Mouse (Mus musculus) heart, adult 2 months (tissue): ENCODE measurements around the gene Gata5.

Experiments
- CTCF ChIP-seq: fragments of 200-600 bp; IDR thresholded peaks from 2 replicates; pipeline ENCODE4 v1.8.1; 2022; ENCODE audit warnings: antibody characterized with exemption, mild to moderate bottlenecking, moderate library complexity
- EP300 ChIP-seq: fragments of 200-500 bp; IDR thresholded peaks from 2 replicates; pipeline ENCODE4 v1.6.1; 2011; ENCODE audit warnings: low read depth, low read length, control low read depth; ENCODE audit not compliant: insufficient read depth
- POLR2A ChIP-seq: fragments of 200-500 bp; IDR thresholded peaks from 2 replicates; pipeline ENCODE4 v1.6.1; 2011; ENCODE audit warnings: mild to moderate bottlenecking, low read depth, low read length, control low read depth; ENCODE audit not compliant: insufficient read depth

DNA sequence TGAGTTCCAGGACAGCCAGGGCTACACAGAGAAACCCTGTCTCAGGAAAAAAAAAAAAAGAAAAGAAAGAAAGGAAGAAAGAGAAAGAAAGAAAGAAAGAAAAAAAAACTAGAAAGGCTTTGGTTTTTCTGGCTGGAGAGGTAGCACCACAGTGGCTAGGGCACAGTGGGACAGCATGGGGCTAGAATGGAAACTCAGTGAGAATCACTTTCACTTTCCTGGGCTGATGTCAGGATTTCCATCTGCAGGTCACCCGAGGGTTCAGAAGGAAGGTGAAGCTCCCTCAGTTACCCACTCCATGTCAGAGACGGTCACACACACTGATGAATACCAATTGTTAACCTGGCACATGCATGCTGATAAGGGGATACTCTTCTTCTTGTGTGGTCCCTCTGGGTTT is 26.8 kb downstream of the Gata5 start:
- TF ChIP-seq CTCF (no peak), EP300 (no peak), POLR2A (no peak)
